Mouse (Mus musculus): Measurements from ENCODE around the gene Mecom.
"Not testable (repeated sequence)": the region's sequence is repeated elsewhere in the genome, so short reads cannot be mapped to it uniquely, and the experiment has no call there.

The Mecom gene

DNA sequence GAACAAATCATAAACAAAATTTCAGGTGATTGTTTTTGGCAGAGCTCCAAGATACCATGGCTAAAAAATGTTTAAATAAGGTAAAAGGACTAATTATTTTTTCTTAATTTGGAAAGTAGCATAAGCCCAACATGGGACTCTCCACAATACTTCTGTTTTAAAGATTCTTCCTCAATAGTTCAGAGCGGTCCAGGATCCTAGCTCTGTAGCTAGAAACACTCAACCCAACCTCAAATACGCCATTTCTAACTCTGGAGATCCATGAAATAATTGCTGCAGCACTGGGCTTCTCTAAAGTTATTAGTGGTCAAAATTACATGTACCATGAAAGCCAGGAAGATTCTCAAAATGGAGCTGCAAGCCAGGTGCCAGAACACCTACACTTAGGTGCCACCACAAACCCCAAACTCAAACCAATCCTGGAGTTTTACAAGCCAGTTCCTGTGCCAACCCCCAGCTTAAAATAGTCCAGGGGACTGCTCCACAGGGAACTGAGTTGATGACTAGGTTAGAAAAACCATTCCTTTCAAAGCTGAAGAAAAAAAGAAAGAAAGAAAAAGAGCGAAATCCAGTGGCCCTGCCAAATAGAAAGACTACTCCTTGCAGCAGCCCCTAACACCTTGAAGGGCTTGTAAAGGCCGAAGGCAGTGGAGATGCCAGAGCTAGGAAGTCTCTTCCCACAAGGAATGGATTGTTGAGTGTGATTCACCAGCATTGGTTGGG lies 102.4 kb downstream of the Mecom start:
- DNase-seq (ENCODE audit: low spot score in 2 of 2): no peak

DNA sequence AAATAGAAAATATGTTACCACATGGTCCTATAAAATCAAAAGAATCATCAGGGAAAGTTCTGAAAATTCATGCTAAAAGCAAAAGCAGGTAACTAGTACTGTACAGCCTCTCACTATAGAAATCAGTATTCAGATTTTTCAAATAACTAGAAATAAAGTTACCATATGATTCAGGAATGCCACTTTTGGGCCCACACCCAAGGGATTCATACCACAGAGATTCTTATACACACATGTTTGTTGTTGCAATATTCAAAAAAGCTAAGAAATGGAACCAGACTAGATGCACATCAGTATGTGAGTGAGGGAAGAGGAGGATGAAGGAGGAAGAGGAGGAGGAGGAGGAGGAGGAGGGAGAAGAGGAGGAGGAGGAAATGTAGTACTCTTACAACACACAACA lies 106.2 kb downstream of the Mecom start:
- DNase-seq (ENCODE audit: low spot score in 2 of 2): no peak

DNA sequence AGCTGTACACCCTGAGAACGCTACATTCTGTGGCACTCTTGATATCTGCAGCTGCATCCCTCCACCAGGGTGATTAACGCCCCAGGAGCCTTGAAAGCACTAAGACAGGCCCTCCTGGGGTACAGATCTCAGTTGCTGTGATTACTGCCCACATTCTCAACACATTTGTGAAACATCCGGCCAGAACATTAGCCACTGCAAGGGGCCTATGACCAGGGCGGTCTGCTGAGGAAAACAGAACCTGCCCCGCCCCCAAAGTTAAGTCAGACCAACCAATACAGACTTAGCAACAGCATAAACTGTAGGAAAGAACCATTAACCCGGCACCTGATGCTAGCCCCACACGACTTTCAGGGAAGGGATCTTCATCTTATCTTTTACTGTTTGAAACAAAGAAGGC lies 109.8 kb downstream of the Mecom start:
- DNase-seq (ENCODE audit: low spot score in 2 of 2): no peak

DNA sequence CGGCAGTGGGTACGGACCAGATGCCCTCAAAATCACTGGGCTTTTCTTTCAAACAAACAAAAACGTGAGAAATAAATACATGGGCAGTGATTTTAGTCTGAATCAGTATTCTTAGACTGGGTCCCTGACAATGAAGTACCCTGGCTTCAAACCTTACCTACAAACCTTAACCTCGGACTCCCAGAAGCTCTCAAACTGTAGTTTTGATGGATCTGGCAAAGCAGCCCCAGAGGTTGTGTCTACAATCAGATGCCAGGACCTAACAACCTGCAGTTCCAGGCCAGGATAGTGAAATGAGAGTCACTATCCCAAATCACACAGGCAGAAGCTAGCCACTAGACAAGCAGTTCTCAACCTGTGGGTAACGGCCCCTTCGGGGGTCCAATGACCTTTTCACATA lies 111.2 kb downstream of the Mecom start:
- DNase-seq (ENCODE audit: low spot score in 2 of 2): no peak

DNA sequence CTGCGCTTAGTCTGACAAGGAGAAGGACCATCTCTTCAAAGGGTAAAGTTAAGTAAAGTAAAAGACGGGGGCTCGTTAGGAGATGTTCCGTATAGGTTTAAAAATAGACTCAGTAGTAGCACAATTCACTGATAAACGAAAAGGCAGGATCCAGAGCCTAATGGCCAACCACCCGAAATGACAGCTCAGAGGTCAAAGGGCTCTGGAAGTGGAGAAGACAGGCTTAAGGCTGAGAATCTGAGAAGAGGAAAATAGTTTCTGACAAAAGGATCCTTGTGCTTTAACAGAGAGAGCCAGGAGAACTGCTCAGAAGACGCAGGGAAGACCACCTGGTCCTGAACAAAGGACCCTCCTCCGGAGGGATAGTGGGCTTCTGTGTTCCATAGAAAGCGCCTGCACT lies 111.7 kb downstream of the Mecom start:
- no peak for DNase-seq (ENCODE audit: low spot score in 2 of 2)

DNA sequence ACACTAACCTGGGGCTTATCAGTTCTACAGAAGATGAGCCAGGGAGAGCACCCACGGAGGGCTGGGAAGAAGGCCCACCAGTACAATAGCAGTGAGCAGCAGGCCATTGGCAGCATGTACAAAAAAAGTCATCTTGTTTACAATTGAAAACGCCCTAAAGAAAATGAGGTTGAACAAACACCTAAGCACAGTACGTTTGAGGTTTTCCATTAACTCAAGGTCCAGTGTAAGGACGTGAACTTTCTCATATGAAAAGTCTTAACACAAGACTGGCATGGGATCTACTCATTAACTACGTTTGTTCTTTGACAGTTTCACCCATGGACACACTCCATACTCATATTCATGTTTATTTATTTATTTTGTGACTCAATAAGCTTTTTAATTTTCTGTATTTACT lies 118.9 kb downstream of the Mecom start:
- DNase-seq (ENCODE audit: low spot score in 2 of 2): no peak

DNA sequence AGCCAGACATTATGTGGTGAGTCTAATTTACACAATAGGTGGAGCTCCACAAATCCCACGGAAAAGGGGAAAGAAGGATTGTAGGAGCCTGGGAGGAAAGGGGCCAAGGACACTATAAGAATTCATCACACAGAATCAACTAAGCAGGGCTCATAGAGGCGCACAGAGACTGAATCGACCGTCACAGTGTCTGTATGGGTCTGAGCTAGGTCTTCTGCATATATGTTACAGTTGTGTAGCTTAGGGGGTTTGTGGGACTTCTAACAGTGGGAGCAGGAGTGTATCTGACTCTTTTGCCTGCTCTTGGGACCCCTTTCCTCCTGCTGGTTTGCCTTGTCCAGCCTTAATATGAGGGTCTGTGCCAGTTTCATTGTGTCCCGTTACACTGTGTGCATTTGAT lies 123.8 kb downstream of the Mecom start:
- DNase-seq (ENCODE audit: low spot score in 2 of 2): no peak

DNA sequence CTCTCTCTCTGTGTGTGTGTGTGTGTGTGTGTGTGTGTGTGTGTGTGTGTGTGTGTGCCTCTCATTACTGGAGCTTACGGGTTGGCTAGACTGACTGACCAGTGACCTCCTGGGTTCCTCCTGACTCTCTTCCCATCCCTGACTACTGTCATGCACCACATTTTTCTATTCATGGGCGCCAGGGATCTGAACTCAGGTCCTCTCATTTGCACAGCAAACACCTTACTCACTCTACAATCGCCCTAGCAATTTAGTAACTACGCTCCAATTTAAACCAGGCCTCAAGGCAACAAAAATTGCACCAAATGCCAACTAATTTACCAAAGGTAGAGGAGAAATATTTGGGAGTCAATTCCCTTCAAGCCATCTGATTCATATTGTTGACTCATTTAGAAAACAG lies 125.9 kb downstream of the Mecom start:
- DNase-seq (ENCODE audit: low spot score in 2 of 2): not testable (repeated sequence)

DNA sequence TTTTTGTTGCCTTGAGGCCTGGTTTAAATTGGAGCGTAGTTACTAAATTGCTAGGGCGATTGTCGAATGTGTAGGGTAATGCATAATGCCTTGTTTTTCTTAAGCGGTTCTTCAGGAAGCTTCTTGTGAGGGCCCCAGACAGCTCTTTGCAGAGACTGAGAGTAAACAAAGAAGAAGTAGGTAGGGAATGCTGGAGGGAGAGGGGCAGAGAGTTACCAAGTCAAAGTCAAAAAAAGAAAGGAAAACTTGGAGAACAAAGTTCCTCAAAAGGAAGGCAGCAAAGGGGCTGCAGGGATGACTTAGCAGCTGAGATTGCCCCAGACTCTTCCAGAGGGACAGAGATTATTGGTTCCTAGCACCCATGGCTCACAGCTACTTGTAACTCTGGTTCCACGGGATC lies 126.9 kb downstream of the Mecom start:
- DNase-seq (ENCODE audit: low spot score in 2 of 2): no peak

DNA sequence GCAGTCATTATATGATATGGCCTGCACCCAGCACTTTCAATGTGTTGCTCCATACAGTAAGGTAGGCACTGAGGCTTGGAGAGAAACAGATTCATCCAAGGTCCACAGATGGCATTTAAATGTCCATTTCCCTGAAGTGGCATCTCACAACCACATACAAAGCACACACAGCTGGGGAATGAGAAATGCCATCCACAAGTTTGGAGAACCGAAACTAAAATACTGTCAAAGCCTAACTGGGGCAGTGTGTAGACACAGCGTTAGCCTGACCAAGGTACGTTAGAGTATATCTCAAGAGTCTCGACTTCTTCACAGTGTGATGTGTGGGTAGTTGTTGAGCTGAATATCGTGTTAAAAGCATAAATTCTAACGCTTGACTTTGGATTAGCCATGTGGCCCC lies 133.6 kb downstream of the Mecom start:
- DNase-seq (ENCODE audit: low spot score in 2 of 2): no peak

DNA sequence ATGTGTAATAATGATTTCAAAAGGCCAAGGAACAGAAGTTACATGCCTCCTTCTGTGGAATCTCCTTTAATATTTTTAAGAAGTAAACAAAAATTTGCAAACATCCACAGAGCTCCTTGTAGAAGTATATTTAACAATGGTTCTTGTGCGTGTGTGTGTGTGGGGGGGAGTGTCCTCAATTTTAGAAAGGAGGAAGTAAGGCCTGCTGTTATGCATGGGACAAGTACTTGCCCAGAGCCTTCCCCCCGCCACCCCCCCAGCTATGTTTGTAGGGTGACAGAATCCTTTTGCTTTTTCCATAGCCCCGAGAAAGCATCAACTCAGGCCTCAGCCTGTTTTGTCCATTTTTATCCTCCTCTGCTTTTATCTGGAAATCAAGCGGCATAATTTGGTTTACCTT lies 137.0 kb downstream of the Mecom start:
- no peak for DNase-seq (ENCODE audit: low spot score in 2 of 2)

DNA sequence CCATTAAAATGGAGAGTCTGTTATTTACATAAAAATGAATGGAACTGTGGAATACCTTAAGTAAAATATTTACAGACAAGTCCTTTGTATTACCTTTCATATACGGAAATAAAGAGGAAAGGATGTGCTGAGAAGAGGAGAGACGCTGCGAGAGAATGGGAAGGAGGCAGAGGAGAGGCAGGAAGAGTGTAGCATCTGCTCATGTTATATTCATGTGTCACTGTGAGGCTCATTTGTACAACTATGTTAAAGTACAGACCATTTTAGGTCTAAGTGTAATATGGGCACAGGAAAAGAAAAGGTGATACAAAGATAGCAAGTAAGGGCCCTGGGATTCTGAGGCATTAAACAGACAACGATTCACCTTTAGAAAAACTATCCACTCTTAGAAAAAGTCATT lies 143.0 kb downstream of the Mecom start:
- no peak for DNase-seq (ENCODE audit: low spot score in 2 of 2)

DNA sequence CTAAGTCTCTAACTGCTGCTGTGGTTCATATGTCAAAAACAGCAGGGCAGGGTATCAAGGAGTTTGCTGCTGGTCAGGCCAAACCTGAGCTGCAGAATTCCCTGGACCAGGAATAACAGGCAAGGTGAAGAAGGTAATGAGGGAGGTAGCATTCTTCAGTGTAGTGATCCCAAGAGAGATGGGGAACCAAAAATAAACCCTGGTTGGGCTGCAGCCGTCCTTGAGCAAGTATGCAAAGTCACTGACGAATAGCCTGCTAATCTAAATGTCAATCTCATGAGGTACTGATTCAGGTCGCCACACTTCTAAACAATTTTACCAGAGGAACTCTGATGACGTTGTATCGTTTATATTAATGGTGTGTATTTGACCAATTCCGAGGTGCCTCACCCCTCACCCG lies 148.9 kb downstream of the Mecom start:
- DNase-seq (ENCODE audit: low spot score in 2 of 2): no peak

DNA sequence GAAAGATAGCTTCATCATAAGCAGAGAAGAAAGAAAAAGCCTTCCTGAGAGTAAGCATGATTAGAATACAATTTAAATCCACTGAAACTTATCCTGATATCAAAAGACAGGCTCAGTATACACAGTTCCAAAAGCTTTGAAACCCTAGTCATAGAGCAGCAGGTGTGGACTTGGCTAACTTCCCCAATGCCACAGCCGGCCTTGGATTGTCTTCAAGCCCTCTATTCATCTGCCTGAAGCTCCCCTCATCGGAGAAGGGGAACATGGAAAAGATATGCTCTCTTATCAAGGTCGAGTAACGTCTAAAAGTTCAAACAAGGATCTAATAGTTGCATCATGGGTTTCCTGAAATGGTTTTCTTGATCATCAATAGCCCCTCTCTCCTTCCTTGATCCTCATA lies 152.9 kb downstream of the Mecom start:
- DNase-seq (ENCODE audit: low spot score in 2 of 2): no peak

DNA sequence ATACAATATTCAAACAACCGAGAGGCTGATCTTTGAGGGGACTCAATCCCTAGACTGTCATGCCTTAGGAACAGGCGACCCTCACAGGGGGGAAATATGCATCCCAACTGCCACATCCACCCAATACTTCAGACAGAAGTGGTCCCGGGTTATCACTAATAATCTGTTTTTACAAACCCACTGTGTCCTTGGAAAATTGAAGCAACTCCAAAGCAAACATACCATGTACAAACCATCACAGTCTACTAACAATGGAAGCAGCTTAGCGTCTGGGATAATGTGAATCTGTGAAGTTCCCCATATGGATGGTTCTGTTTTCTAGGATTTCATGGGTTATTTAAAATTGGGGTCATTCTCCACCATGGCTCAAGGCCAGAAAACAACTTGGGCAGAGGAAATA lies 155.1 kb downstream of the Mecom start:
- DNase-seq (ENCODE audit: low spot score in 2 of 2): no peak

DNA sequence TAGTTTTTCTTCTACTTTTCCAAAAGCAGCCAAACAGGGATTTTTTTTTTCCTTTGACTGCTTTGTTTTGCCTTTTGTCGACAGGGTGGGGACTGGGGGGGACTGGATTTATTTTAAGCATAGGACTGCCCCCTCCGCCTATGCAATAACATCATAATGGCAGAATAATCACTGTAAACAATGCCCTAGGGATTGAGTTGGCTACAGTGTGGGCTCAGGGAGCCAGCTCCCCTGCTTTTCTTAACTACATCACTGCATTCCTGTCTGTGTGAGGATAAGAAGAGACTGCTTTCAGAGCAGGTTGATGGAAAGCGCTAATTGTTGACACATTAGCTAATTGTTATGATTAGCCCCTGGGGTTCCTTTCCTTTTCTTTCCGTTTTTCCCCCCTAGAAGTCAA lies 155.6 kb downstream of the Mecom start:
- DNase-seq (ENCODE audit: low spot score in 2 of 2): no peak

DNA sequence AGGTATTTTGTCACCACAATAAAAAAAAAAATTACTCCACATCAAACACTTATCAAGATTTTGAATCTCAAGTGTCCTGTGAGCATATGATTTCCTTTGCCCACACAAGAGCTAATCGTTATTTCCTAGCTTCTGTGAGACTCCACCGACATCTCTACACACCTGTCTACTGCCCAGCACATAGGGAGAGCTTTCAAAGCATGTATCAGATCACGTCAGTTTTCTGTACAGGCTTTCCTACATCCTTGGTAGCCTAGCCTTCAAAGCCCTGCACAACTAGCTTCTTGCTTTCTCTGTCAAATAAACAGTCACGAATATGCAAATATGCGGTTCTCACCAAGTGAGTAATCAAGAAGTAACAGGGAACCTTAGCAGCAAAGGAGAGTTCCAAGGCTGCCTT lies 157.5 kb downstream of the Mecom start:
- DNase-seq (ENCODE audit: low spot score in 2 of 2): no peak

DNA sequence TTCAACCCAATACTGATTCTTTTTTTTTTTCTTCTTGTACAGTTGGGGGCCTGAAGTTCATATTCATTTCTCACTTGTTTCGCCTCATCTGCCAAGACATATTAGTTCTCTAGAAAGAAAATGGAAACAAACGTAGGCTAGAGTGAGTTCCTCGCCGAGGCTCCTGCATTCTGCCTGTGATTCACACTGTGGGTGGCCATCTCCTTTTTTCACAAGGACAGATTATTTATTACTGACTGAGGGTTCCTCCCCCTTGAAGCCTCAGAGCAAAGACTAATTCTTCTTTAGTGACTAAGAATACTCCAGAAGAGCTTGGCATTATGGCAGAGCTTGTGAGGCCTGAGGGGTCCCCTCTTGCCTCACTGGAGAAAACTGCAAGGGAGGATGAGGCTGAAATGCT lies 167.5 kb downstream of the Mecom start:
- no peak for DNase-seq (ENCODE audit: low spot score in 2 of 2)

DNA sequence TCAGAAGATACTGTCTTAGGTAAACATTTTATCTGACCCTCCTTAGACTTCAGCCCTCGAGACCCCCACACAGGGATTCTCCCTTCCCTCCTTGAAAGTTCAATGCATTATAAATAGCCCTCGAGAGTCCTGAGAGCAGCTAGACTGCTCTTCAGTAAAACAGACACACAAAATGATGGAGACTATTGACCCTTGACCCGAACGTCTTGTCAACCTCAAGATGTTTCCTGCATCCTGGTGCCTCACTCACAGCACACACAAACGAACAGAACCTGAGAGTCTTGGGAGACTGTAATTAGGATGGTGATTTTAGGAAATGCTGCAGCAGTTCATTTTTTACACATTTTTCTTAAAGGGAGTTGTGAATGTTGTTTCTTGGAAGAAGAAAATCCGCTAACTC lies 168.5 kb downstream of the Mecom start:
- no peak for DNase-seq (ENCODE audit: low spot score in 2 of 2)

DNA sequence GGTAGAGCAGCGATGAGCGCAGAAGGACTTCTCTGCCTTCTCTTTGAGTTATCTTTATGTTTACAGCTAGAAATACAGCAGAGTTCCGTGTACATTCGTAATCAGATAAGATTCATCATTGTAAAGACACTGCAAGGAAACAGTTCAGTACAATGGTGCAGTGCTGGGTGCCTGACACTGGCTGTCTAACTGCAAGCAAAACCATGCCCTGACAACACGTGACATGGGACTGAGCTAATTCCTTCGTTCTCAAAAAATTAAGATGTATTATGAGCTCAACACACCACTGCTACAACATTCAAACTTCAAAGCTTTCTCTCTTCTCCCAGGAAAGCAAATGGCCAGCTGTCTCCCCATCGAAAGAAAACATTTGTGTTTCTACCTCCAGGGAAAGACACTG lies 176.3 kb downstream of the Mecom start:
- DNase-seq (ENCODE audit: low spot score in 2 of 2): no peak

DNA sequence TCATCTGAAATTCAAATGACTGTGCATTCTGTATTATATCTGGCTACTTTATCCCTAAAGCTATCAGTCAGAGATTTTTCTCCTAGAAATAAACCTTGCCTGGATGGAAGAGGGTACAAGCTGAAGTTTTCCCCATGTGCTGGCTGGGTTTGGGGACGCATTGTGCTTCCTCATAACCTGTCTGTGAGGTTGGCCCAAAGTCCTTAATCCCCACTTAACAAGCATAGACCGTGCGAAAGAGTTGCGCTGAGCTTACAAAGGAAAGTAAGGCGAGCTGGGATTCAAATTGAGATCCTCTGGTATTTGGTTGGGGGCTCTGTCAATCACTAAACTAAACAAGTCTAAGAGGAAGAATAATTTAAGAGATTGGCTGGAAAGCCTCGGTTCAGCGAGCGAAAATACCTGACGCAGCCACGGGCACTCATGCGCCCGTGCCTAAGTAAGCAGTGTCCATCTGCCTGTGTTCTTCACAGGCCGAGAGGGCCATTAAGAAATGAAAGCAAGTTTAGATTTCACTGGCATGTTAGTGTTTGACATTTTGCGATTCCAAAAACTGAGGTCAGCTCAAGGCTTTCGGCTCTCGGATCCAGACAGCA lies 176.8 kb downstream of the Mecom start:
- DNase-seq (ENCODE audit: low spot score in 2 of 2): no peak

DNA sequence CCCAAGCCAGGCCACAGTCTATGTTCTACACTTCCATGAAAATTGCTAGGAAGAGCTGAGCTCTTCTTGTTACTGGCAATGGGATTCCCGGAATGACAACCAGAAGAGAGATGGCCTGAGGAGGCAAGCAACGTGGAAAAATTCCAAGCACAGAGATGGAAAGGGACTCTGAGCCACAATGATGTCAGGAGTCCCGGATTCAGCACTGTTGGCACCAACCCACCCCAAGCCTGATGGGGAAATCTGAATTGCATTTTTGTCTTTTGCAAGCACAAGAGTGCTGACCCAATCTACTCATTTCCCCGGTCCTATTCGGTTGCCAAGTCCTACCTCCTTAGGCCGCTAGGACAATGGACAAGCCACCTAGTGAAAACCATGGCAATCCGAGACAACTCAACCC lies 181.2 kb downstream of the Mecom start:
- no peak for DNase-seq (ENCODE audit: low spot score in 2 of 2)

DNA sequence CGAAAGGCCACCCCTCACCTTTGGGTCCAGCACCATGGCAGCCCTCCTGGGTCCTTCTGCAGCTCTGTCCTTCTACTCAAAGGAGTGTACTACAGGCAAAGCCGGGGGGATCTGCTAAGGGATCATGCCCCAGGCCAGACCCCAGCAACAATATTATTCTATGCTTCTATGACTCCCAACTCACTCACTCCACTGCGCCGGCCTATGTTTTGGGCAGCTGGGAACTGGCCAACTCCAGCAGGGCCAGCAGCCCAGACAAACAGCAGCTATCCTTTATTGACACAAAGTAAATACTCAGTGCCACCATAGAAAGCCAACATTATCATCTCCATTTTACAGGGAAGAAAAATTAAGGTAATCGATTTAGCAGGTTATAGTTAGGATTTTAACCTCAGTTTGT lies 186.6 kb downstream of the Mecom start:
- no peak for DNase-seq (ENCODE audit: low spot score in 2 of 2)
